Mouse (Mus musculus) retina, postnatal 7 days (tissue): Measurements from ENCODE around the gene Bcdin3d.

Source experiments
- DNase-seq: peaks from one replicate; pipeline ENCODE4 v3.0.0-alpha.2; 2012; ENCODE audit warnings: low read depth, low spot score

The Bcdin3d gene

GRCm38 (mm10) chr15:99474576-99474926, at the start of gene Bcdin3d:
Gene Bcdin3d, minus strand, starts transcription at chr15:99474730.
- peak; percentile 81 for DNase-seq

- no peak for DNase-seq
Observed at GRCm38 (mm10) chr15:99520306-99520705, 45.8 kb upstream of the Bcdin3d start.

- DNase-seq, result no peak
Observed at GRCm38 (mm10) chr15:99519626-99520025, 45.1 kb upstream of the Bcdin3d start.

GRCm38 (mm10) chr15:99517715-99518114, 43.2 kb upstream of the Bcdin3d start:
- DNase-seq, result no peak

GRCm38 (mm10) chr15:99516715-99517114, 42.2 kb upstream of the Bcdin3d start:
- DNase-seq, result no peak

- DNase-seq, result no peak
Observed at GRCm38 (mm10) chr15:99511797-99512525, 37.4 kb upstream of the Bcdin3d start.

GRCm38 (mm10) chr15:99510621-99511020, 36.1 kb upstream of the Bcdin3d start:
- DNase-seq, result no peak

GRCm38 (mm10) chr15:99509840-99510239, 35.3 kb upstream of the Bcdin3d start:
- no peak for DNase-seq

- DNase-seq, result no peak
Observed at GRCm38 (mm10) chr15:99505324-99506095, 31.0 kb upstream of the Bcdin3d start.

- DNase-seq, result no peak
Observed at GRCm38 (mm10) chr15:99503256-99503655, 28.7 kb upstream of the Bcdin3d start.

- no peak for DNase-seq
Observed at GRCm38 (mm10) chr15:99502311-99502831, 27.8 kb upstream of the Bcdin3d start.

GRCm38 (mm10) chr15:99501292-99502260, 27.0 kb upstream of the Bcdin3d start:
- no peak for DNase-seq

- no peak for DNase-seq
Observed at GRCm38 (mm10) chr15:99500320-99500719, 25.8 kb upstream of the Bcdin3d start.

- DNase-seq, result no peak
Observed at GRCm38 (mm10) chr15:99499726-99500125, 25.2 kb upstream of the Bcdin3d start.

GRCm38 (mm10) chr15:99498781-99499180, 24.3 kb upstream of the Bcdin3d start:
- DNase-seq, result no peak

- no peak for DNase-seq
Observed at GRCm38 (mm10) chr15:99498356-99498755, 23.8 kb upstream of the Bcdin3d start.

GRCm38 (mm10) chr15:99497527-99498242, 23.2 kb upstream of the Bcdin3d start:
- DNase-seq, result no peak

- peak; percentile 68 for DNase-seq
Observed at GRCm38 (mm10) chr15:99497061-99497460, 22.5 kb upstream of the Bcdin3d start.

GRCm38 (mm10) chr15:99484745-99485144, 10.2 kb upstream of the Bcdin3d start:
- DNase-seq, result no peak

- no peak for DNase-seq
Observed at GRCm38 (mm10) chr15:99475814-99476213, 1.3 kb upstream of the Bcdin3d start.
